Mouse (Mus musculus) forebrain, embryonic 13.5 days (tissue): ENCODE measurements around the gene Sart3. TPM values are rescaled to one million over a fixed set of nuclear protein-coding genes. Genes with fewer than 3 reads are reported as not detected.
A peak's percentile ranks its signal among the peaks of the same experiment; 100 is the strongest.

Experiments used
- ATAC-seq: fragments of 200-750 bp; cut with Nextera tagmentation; 2 replicates; pipeline ENCODE4 v1.8.0; 2017
- H3K27ac ChIP-seq: fragments of 300-500 bp; sonication (generic); 2 replicates; pipeline ENCODE4 v1.5.1; 2015; ENCODE audit warnings: inconsistent platforms, mild to moderate bottlenecking, moderate library complexity
- H3K27me3 ChIP-seq: fragments of 300-500 bp; sonication (generic); 2 replicates; pipeline ENCODE4 v1.6.1; 2015; ENCODE audit warnings: mild to moderate bottlenecking, inconsistent platforms
- H3K36me3 ChIP-seq: fragments of 300-500 bp; sonication (generic); 2 replicates; pipeline ENCODE4 v1.6.1; 2015; ENCODE audit warnings: mild to moderate bottlenecking, inconsistent platforms; ENCODE audit not compliant: poor library complexity, severe bottlenecking
- H3K4me1 ChIP-seq: fragments of 300-500 bp; sonication (generic); 2 replicates; pipeline ENCODE4 v1.6.1; 2015; ENCODE audit warnings: inconsistent platforms
- H3K4me2 ChIP-seq: fragments of 300-500 bp; sonication (generic); 2 replicates; pipeline ENCODE4 v1.6.1; 2015; ENCODE audit warnings: inconsistent platforms, mild to moderate bottlenecking, moderate library complexity
- H3K4me3 ChIP-seq: fragments of 300-500 bp; sonication (generic); 2 replicates; pipeline ENCODE4 v1.5.1; 2015; ENCODE audit warnings: mild to moderate bottlenecking, inconsistent platforms
- H3K9ac ChIP-seq: fragments of 300-500 bp; sonication (generic); 2 replicates; pipeline ENCODE4 v1.6.1; 2015; ENCODE audit warnings: mild to moderate bottlenecking, inconsistent platforms
- H3K9me3 ChIP-seq: fragments of 300-500 bp; sonication (generic); replicated peaks from 2 replicates; pipeline ENCODE4 v1.6.1; 2016; ENCODE audit warnings: inconsistent platforms
- WGBS: fragments of 180-500 bp; shearing (Covaris S2); methylation state at CpG from one replicate; pipeline ENCODE4 v1.1.7; 2015; 5-methylcytosine and 5-hydroxymethylcytosine counted together
- polyA plus RNA-seq: library from polyadenylated mRNA; unstranded; fragments of >200 nt; fragmentation: Nextera tagmentation; extraction: Ambion mirVana; gene quantifications from 2 replicates; pipeline ENCODE4 v1.2.1, GENCODE M21; 2015

Gene Sart3
- polyA plus RNA-seq, 1 experiment from 2014 or later, result 57.2 TPM

GRCm38 (mm10) chr5:113730641-113731121 is 41.6 kb downstream of the Sart3 start:
- Histone ChIP-seq H3K4me1 (peaks cover 14% of the 10 kb centered on the region), H3K27ac (no peak overlapping the region), H3K27me3 (no peaks in the 10 kb centered on the region), H3K4me2 (no peak overlapping the region), H3K9me3 (no peaks in the 10 kb centered on the region), H3K9ac (no peak overlapping the region), H3K36me3 (no peaks in the 10 kb centered on the region), H3K4me3 (no peak overlapping the region)
- ATAC-seq, result no peak
- 63% methylated on average over 7 of the region's 7 CpGs for WGBS

GRCm38 (mm10) chr5:113728691-113729090 is 43.6 kb downstream of the Sart3 start:
- no peak overlapping the region for H3K9ac ChIP-seq
- no peak for ATAC-seq
- no peaks in the 10 kb centered on the region for H3K36me3 ChIP-seq
- no peaks in the 10 kb centered on the region for H3K27me3 ChIP-seq
- 87% methylated on average over 7 of the region's 7 CpGs for WGBS
- H3K9me3 ChIP-seq, result no peaks in the 10 kb centered on the region
- no peak overlapping the region for H3K27ac ChIP-seq
- no peak overlapping the region for H3K4me3 ChIP-seq
- no peak overlapping the region for H3K4me2 ChIP-seq
- peaks cover 9% of the 10 kb centered on the region for H3K4me1 ChIP-seq

GRCm38 (mm10) chr5:113728011-113728410 is 44.3 kb downstream of the Sart3 start:
- WGBS, result 84% methylated on average over 7 of the region's 7 CpGs
- H3K9ac ChIP-seq, result no peak overlapping the region
- H3K4me2 ChIP-seq, result no peak overlapping the region
- no peaks in the 10 kb centered on the region for H3K36me3 ChIP-seq
- no peak overlapping the region for H3K27ac ChIP-seq
- no peak for ATAC-seq
- no peaks in the 10 kb centered on the region for H3K9me3 ChIP-seq
- H3K4me3 ChIP-seq, result no peak overlapping the region
- H3K4me1 ChIP-seq, result peaks cover 9% of the 10 kb centered on the region
- H3K27me3 ChIP-seq, result no peaks in the 10 kb centered on the region

GRCm38 (mm10) chr5:113727238-113727637 is 45.1 kb downstream of the Sart3 start:
- no peak for ATAC-seq
- Histone ChIP-seq H3K4me3 (no peak overlapping the region), H3K4me2 (no peak overlapping the region), H3K36me3 (no peaks in the 10 kb centered on the region), H3K4me1 (peaks cover 9% of the 10 kb centered on the region), H3K9me3 (no peaks in the 10 kb centered on the region), H3K27me3 (no peaks in the 10 kb centered on the region), H3K27ac (no peak overlapping the region), H3K9ac (no peak overlapping the region)
- 65% methylated on average over 12 of the region's 12 CpGs for WGBS

GRCm38 (mm10) chr5:113726618-113727017 is 45.7 kb downstream of the Sart3 start:
- H3K4me3 ChIP-seq, result no peak overlapping the region
- 76% methylated on average over 6 of the region's 6 CpGs for WGBS
- ATAC-seq, result no peak
- H3K9ac ChIP-seq, result no peak overlapping the region
- H3K27ac ChIP-seq, result no peak overlapping the region
- H3K4me1 ChIP-seq, result peaks cover 9% of the 10 kb centered on the region
- H3K4me2 ChIP-seq, result no peak overlapping the region
- no peaks in the 10 kb centered on the region for H3K9me3 ChIP-seq
- no peaks in the 10 kb centered on the region for H3K27me3 ChIP-seq
- H3K36me3 ChIP-seq, result no peaks in the 10 kb centered on the region

GRCm38 (mm10) chr5:113725417-113725816 is 46.9 kb downstream of the Sart3 start:
- H3K9me3 ChIP-seq, result no peaks in the 10 kb centered on the region
- H3K27me3 ChIP-seq, result no peaks in the 10 kb centered on the region
- no peak overlapping the region for H3K4me2 ChIP-seq
- no peaks in the 10 kb centered on the region for H3K36me3 ChIP-seq
- H3K4me1 ChIP-seq, result peaks cover 5% of the 10 kb centered on the region
- H3K4me3 ChIP-seq, result no peak overlapping the region
- WGBS, result 73% methylated on average over 12 of the region's 12 CpGs
- H3K27ac ChIP-seq, result no peak overlapping the region
- no peak overlapping the region for H3K9ac ChIP-seq
- ATAC-seq, result no peak

GRCm38 (mm10) chr5:113724446-113724845 is 47.9 kb downstream of the Sart3 start, which contains the start of gene 1700069L16Rik:
Gene 1700069L16Rik, minus strand, starts transcription at chr5:113724772.
- Histone ChIP-seq H3K4me1 (peaks cover 5% of the 10 kb centered on the region), H3K4me3 (no peak within 1 kb of the TSS), H3K9ac (no peak within 1 kb of the TSS), H3K27ac (no peak within 1 kb of the TSS), H3K27me3 (no peaks in the 10 kb centered on the region), H3K9me3 (no peaks in the 10 kb centered on the region), H3K4me2 (no peak within 1 kb of the TSS), H3K36me3 (no peaks in the 10 kb centered on the region)
- ATAC-seq, result peak; percentile 83
- WGBS, result 6% methylated on average over 15 of the region's 15 CpGs

GRCm38 (mm10) chr5:113723567-113724237 is 48.6 kb downstream of the Sart3 start:
- peaks cover 12% of the 10 kb centered on the region for H3K4me1 ChIP-seq
- 43% methylated on average over 8 of the region's 8 CpGs for WGBS
- H3K27ac ChIP-seq, result peak overlapping the region; percentile 16; the same call in 1 of the 2 replicates
- ATAC-seq, result no peak
- H3K4me3 ChIP-seq, result no peak overlapping the region
- no peak overlapping the region for H3K4me2 ChIP-seq
- no peaks in the 10 kb centered on the region for H3K9me3 ChIP-seq
- H3K36me3 ChIP-seq, result no peaks in the 10 kb centered on the region
- H3K27me3 ChIP-seq, result no peaks in the 10 kb centered on the region
- no peak overlapping the region for H3K9ac ChIP-seq

GRCm38 (mm10) chr5:113722224-113723013 is 49.9 kb downstream of the Sart3 start:
- no peaks in the 10 kb centered on the region for H3K27me3 ChIP-seq

GRCm38 (mm10) chr5:113719221-113719661 is 53.1 kb downstream of the Sart3 start:
- peak overlapping the region; percentile 94 for H3K27ac ChIP-seq
- peak; percentile 52 for ATAC-seq
- WGBS, result 53% methylated on average over 8 of the region's 8 CpGs

More at GRCm38 (mm10) chr5:113722224-113723013, 49.9 kb downstream of the Sart3 start:
- Histone ChIP-seq H3K27ac (no peak overlapping the region), H3K4me3 (no peak overlapping the region), H3K4me2 (no peak overlapping the region), H3K4me1 (peaks cover 23% of the 10 kb centered on the region), H3K9ac (no peak overlapping the region), H3K9me3 (no peaks in the 10 kb centered on the region), H3K36me3 (no peaks in the 10 kb centered on the region)
- no peak for ATAC-seq
- 89% methylated on average over 10 of the region's 10 CpGs for WGBS

GRCm38 (mm10) chr5:113716581-113717388 is 55.5 kb downstream of the Sart3 start:
- Histone ChIP-seq H3K4me1 (peaks cover 44% of the 10 kb centered on the region), H3K36me3 (no peaks in the 10 kb centered on the region), H3K4me3 (no peak overlapping the region), H3K27ac (peak overlapping the region; percentile 94), H3K27me3 (no peaks in the 10 kb centered on the region), H3K9me3 (no peaks in the 10 kb centered on the region), H3K4me2 (peak overlapping the region; percentile 42; the same call in 1 of the 2 replicates), H3K9ac (no peak overlapping the region)
- 9% methylated on average over 10 of the region's 12 CpGs for WGBS
- ATAC-seq, result peak; percentile 87

More at GRCm38 (mm10) chr5:113719221-113719661, 53.1 kb downstream of the Sart3 start:
- Histone ChIP-seq H3K4me2 (no peak overlapping the region), H3K4me1 (peaks cover 44% of the 10 kb centered on the region), H3K4me3 (no peak overlapping the region), H3K9ac (no peak overlapping the region), H3K9me3 (no peaks in the 10 kb centered on the region), H3K27me3 (no peaks in the 10 kb centered on the region), H3K36me3 (no peaks in the 10 kb centered on the region)
